8 mouse cellular contexts compared by ENCODE assay signal in the genomic region with DNA sequence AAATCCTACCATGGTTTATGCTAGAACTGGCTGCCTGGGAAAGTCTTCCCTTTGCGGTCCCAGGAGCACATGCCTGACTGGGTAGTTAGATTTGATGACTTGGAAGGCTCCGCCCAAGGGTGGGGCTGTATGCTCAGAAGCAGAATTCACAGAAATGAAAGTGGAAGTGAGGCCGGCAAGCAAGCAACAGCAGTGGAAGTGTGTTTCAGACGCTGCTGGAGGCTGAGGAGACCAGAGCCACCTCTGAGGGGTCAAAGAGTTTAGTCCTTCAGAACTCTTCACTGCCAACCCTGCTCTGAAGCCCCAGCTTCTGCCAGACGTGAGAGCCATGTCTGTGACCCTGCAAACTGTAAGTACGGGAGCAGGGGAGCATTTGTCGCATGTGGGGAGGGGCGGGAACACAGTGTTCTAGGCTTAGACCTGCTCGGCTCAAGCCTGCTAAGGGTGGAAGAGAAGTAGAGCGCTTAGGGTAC. TPM values are rescaled to one million over a fixed set of nuclear protein-coding genes. Genes with fewer than 3 reads are reported as not detected.
DNase-seq lines count a peak whose midpoint lies in the region; ATAC-seq and TF ChIP-seq lines count a peak whose summit lies in the region.

A gene (plus strand): TSS at position 134 of the 473 bp plus-strand sequence.

- TF ChIP-seq CTCF in E14TG2a.4 (conservative IDR thresholded peaks at IDR 0.05; ENCODE audit: low read length) = no peak
- no peak for TF ChIP-seq CTCF in forebrain, postnatal 0 days (IDR thresholded peaks at IDR 0.05; ENCODE audit: low read depth)

- H3K9me3 ChIP-seq in E14TG2a.4 (ENCODE audit: low read length) = no peaks in the 10 kb centered on the region
- H3K9me3 ChIP-seq in forebrain, postnatal 0 days (ENCODE audit: low read length) = no peaks in the 10 kb centered on the region
- no peaks in the 10 kb centered on the region for H3K9me3 ChIP-seq in hindbrain, embryonic 16.5 days (ENCODE audit: control insufficient read depth, low read length)
- H3K9me3 ChIP-seq in liver, embryonic 13.5 days (replicated peaks) = no peaks in the 10 kb centered on the region
- H3K9me3 ChIP-seq in neural tube, embryonic 14.5 days (ENCODE audit: control insufficient read depth, low read length) = no peaks in the 10 kb centered on the region

- H3K27me3 ChIP-seq in E14TG2a.4 (ENCODE audit: insufficient read depth, low read length) = no peaks in the 10 kb centered on the region
- H3K27me3 ChIP-seq in forebrain, postnatal 0 days (ENCODE audit: insufficient read depth, low read length) = no peaks in the 10 kb centered on the region
- H3K27me3 ChIP-seq in hindbrain, embryonic 16.5 days (replicated peaks; ENCODE audit: control insufficient read depth, insufficient read depth, low read length) = no peaks in the 10 kb centered on the region
- H3K27me3 ChIP-seq in liver, embryonic 13.5 days = no peaks in the 10 kb centered on the region
- H3K27me3 ChIP-seq in neural tube, embryonic 14.5 days (ENCODE audit: control insufficient read depth, insufficient read depth, low read length) = no peaks in the 10 kb centered on the region

- ATAC-seq in forebrain, postnatal 0 days = no peak
- no peak for ATAC-seq in hindbrain, embryonic 16.5 days
- ATAC-seq in liver, embryonic 13.5 days (ENCODE audit: low read depth) = peak; percentile 90
- no peak for ATAC-seq in neural tube, embryonic 14.5 days (ENCODE audit: low read depth)

- H3K36me3 ChIP-seq in E14TG2a.4 (ENCODE audit: insufficient read depth, low read length) = peaks cover 29% of the 10 kb centered on the region
- peaks cover 26% of the 10 kb centered on the region for H3K36me3 ChIP-seq in forebrain, postnatal 0 days (ENCODE audit: insufficient read depth)
- H3K36me3 ChIP-seq in hindbrain, embryonic 16.5 days (ENCODE audit: control insufficient read depth, insufficient read depth, low read length) = peaks cover 16% of the 10 kb centered on the region
- H3K36me3 ChIP-seq in liver, embryonic 13.5 days = peaks cover 29% of the 10 kb centered on the region
- H3K36me3 ChIP-seq in neural tube, embryonic 14.5 days (ENCODE audit: control insufficient read depth, insufficient read depth, low read length) = peaks cover 18% of the 10 kb centered on the region

- H3K27ac ChIP-seq in forebrain, postnatal 0 days (ENCODE audit: low read depth, low read length) = no peak within 1 kb of the TSS
- H3K27ac ChIP-seq in hindbrain, embryonic 16.5 days (ENCODE audit: low read depth, low read length) = no peak within 1 kb of the TSS
- peak within 1 kb of the TSS; percentile 96 for H3K27ac ChIP-seq in liver, embryonic 13.5 days
- H3K27ac ChIP-seq in neural tube, embryonic 14.5 days (ENCODE audit: low read depth, low read length) = no peak within 1 kb of the TSS

- intact Hi-C loops in left cerebral cortex, postnatal 14 days (cut with DNase I) = no loop called here

- 40% methylated on average over 10 of the region's 10 CpGs for WGBS in forebrain, postnatal 0 days
- WGBS in hindbrain, embryonic 16.5 days = 34% methylated on average over 10 of the region's 10 CpGs
- 3% methylated on average over 10 of the region's 10 CpGs for WGBS in liver, embryonic 13.5 days (ENCODE audit: insufficient replicate concordance)
- WGBS in neural tube, embryonic 14.5 days = 39% methylated on average over 10 of the region's 10 CpGs

- H3K4me3 ChIP-seq in E14TG2a.4 (replicated peaks; ENCODE audit: low read length) = peak within 1 kb of the TSS; percentile 57
- no peak within 1 kb of the TSS for H3K4me3 ChIP-seq in forebrain, postnatal 0 days (ENCODE audit: low read depth, low read length)
- H3K4me3 ChIP-seq in hindbrain, embryonic 16.5 days (ENCODE audit: low read length) = peak within 1 kb of the TSS; percentile 24
- peak within 1 kb of the TSS; percentile 83 for H3K4me3 ChIP-seq in liver, embryonic 13.5 days (replicated peaks)
- no peak within 1 kb of the TSS for H3K4me3 ChIP-seq in neural tube, embryonic 14.5 days (ENCODE audit: low read depth, low read length)

- H3K4me2 ChIP-seq in forebrain, postnatal 0 days (ENCODE audit: low read depth) = 0 out of 2 replicates have a peak within 1 kb of the TSS, but pooled peaks have one; percentile 4
- peak within 1 kb of the TSS; percentile 34 for H3K4me2 ChIP-seq in hindbrain, embryonic 16.5 days (ENCODE audit: low read length)
- peak within 1 kb of the TSS; percentile 79 for H3K4me2 ChIP-seq in liver, embryonic 13.5 days
- 0 out of 2 replicates have a peak within 1 kb of the TSS, but pooled peaks have one; percentile 0 for H3K4me2 ChIP-seq in neural tube, embryonic 14.5 days (ENCODE audit: low read depth, low read length)

- H3K4me1 ChIP-seq in E14TG2a.4 (replicated peaks; ENCODE audit: low read depth, low read length) = peaks cover 76% of the 10 kb centered on the region
- no peaks in the 10 kb centered on the region for H3K4me1 ChIP-seq in forebrain, postnatal 0 days (ENCODE audit: insufficient read depth)
- H3K4me1 ChIP-seq in hindbrain, embryonic 16.5 days (ENCODE audit: control insufficient read depth, insufficient read depth, low read depth, low read length) = peaks cover 9% of the 10 kb centered on the region
- H3K4me1 ChIP-seq in liver, embryonic 13.5 days (replicated peaks) = peaks cover 70% of the 10 kb centered on the region
- peaks cover 11% of the 10 kb centered on the region for H3K4me1 ChIP-seq in neural tube, embryonic 14.5 days (ENCODE audit: control insufficient read depth, insufficient read depth, low read length)

- DNase-seq in adrenal gland, adult 2 months = peak; percentile 91
- DNase-seq in forebrain, postnatal 0 days = no peak
- DNase-seq in liver, embryonic 13.5 days = peak; percentile 85
- DNase-seq in yolk sac, embryonic 10.5 days (ENCODE audit: low spot score) = peak; percentile 83
- no peak for DNase-seq in left cerebral cortex, postnatal 14 days (ENCODE audit: low spot score in 2 of 2)

- H3K9ac ChIP-seq in forebrain, postnatal 0 days = no peak within 1 kb of the TSS
- peak within 1 kb of the TSS; percentile 27; the same call in 1 of the 2 replicates for H3K9ac ChIP-seq in hindbrain, embryonic 16.5 days (ENCODE audit: low read depth, low read length)
- peak within 1 kb of the TSS; percentile 86 for H3K9ac ChIP-seq in liver, embryonic 13.5 days
- no peak within 1 kb of the TSS for H3K9ac ChIP-seq in neural tube, embryonic 14.5 days (replicated peaks; ENCODE audit: low read depth, low read length)

RNA-seq across cellular contexts. Expression of the gene that starts here (rescaled TPM):
- 10 to 100 TPM; 33.2 to 40.5 TPM for total RNA-seq in adrenal gland, adult 2 months (2021)
- polyA plus RNA-seq in adrenal gland, adult 2 months (2012; rRNA removed) = 32.3 and 44.1 TPM in 2 replicates
- total RNA-seq in forebrain, postnatal 0 days (2014; rRNA removed) = 3.2 and 5.2 TPM in 2 replicates
- polyA plus RNA-seq in forebrain, postnatal 0 days (2015; fragmentation: Nextera tagmentation; extraction: Ambion mirVana) = 3.8 and 5.1 TPM in 2 replicates
- 3.9 and 4.8 TPM in 2 replicates for polyA plus RNA-seq in hindbrain, embryonic 16.5 days (2015; fragmentation: Nextera tagmentation; extraction: Ambion mirVana)
- polyA plus RNA-seq in liver, embryonic 13.5 days (2015; fragmentation: Nextera tagmentation; extraction: Ambion mirVana) = 31.4 and 33.0 TPM in 2 replicates
- 1.4 and 2.0 TPM in 2 replicates for polyA plus RNA-seq in neural tube, embryonic 14.5 days (2014; fragmentation: Nextera tagmentation; extraction: Ambion mirVana)
- total RNA-seq in left cerebral cortex, postnatal 14 days (2021) = 1 to 10 TPM in 1 of 2 experiments, under 1 TPM in 1; 0.97 to 2.6 TPM

Comparison
In these comparisons a context has a peak if more than half of its experiments do, and no peak if none do; other contexts are left out.
1. H3K4me3 ChIP-seq: peak in E14TG2a.4 (single experiment), hindbrain, embryonic 16.5 days (single experiment) and liver, embryonic 13.5 days (single experiment); none in forebrain, postnatal 0 days (single experiment) and neural tube, embryonic 14.5 days (single experiment).
2. DNase-seq: peak in adrenal gland, adult 2 months (single experiment), liver, embryonic 13.5 days (single experiment) and yolk sac, embryonic 10.5 days (single experiment); none in forebrain, postnatal 0 days (single experiment) and left cerebral cortex, postnatal 14 days (0 of 2).
3. H3K4me2 ChIP-seq: peak in every context shown above with its lines; median percentile 79 in liver, embryonic 13.5 days; 34 in hindbrain, embryonic 16.5 days; 4 in forebrain, postnatal 0 days; 0 in neural tube, embryonic 14.5 days.
4. H3K9ac ChIP-seq: peak in hindbrain, embryonic 16.5 days (single experiment) and liver, embryonic 13.5 days (single experiment); none in forebrain, postnatal 0 days (single experiment) and neural tube, embryonic 14.5 days (single experiment).